Mouse (Mus musculus): ENCODE measurements at regions not wholly inside any gene's neighbourhood (a gene's known extent, or its start where the extent isn't known, plus 50 kb on each side); places are given as distances from the start of the nearest gene placed in this dataset.

DNA sequence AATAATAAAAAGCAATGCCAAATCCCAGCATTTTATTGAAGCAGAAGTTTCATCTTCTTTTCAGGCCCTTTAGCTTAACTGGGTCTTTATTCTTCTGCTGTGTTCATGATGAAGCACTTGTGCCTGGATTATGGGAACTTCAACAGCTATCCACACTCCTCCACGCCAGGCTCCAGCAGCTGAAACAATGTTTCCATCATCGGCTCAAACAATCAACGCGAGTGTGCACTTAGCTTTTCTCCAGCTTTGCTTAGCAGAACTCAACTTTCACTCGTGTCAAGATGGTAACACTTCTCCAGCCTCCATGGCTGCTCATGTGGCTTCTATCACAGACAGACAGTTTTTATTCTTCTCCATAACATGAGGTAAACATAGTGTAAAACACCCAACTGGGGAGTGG lies 143.8 kb upstream of the Mdm1 start:
- DNase-seq = no peak

DNA sequence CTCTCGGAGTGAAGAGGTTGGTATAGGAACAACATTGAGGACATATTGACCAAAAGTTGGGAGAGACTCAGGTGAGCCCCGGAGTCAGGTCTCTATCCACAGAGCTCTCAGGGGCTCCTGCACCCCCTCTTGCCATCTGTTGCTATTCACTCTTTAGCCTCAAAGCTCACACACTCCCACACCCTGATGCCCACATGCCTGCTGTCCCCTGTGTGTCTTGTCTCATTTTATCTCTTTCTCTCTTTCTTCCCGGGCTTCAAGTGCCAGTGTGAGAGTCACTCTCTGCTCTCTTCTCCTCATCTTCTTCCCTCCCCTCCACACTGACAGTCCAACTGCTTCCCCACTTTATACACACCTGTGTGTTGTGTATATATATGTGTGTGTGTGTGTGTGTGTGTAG lies 141.0 kb upstream of the Mdm1 start:
- DNase-seq = no peak

DNA sequence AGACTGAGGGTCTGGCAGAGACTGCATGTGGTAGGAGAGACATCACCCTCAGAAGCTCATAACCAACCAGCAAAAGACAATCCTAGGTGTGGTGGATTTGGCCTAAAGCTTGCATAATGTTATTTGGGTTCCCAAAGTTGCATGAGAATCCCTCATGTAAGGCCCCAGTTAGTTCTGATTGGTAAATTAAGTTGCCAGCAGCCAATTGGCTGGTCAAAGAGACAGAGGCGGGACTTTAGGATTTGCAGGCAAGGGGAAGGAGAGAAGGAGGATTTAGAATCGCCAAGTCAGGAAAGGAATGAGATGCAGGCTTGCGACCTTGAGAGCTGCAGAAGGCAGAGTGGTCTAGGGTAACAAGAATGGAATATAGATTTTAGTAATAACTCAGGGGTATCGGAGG lies 140.1 kb upstream of the Mdm1 start:
- no peak for DNase-seq

DNA sequence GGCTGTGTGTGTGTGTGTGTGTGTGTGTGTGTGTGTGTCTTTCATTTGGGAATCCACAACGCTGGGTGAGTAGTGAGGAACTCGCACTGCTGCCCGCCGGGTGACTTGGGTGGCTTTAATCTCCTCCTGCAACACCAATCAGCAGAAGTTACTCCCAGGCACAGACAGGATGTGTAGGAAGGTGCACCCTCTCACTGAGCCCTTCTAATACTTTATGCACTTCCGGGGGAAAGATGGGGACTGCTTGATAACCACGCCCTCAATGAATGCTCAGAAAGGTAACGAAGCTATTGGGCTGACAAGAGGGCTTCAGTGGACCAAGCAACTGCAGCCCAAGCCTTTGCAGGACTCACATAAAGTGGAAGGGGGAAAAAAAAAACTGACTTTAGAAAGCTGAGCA lies 139.6 kb upstream of the Mdm1 start:
- DNase-seq = no peak

DNA sequence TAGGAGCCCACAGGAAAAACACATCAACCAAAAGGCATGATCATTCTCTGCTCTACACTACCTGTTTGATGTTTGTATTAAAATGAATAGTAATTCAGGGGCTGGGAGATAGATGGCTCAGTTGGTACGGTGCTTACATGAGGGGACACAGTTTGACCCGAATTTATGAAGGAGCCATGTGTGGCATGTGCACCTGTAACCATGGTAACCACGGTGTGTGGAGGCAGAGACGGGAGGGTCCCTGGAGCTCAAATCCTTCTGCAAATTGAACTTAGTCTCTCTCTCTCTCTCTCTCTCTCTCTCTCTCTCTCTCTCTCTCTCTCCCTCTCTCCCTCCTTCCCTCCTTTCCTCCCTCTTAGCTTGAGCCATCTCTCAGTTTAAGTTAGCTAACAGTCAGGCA lies 139.1 kb upstream of the Mdm1 start:
- no peak for DNase-seq

DNA sequence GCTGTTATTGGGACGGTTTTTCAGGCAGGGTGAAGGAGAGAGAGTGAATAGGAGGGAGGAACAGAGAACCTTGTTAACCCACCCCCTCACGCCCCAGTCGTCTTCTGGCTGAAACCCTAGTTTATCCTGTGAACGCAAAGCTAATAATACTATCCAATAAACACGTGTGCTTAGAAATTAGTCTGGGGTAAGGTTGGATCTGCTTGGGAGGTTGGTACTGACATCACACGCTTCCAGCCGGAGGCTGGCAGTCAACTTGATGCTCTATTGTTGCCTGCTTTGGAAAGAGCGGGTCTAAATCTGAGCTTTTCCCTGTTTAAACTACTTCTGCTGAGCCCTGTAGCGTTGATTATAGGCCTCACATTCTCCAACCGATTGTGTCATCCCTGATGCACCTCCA lies 138.4 kb upstream of the Mdm1 start:
- DNase-seq = no peak

DNA sequence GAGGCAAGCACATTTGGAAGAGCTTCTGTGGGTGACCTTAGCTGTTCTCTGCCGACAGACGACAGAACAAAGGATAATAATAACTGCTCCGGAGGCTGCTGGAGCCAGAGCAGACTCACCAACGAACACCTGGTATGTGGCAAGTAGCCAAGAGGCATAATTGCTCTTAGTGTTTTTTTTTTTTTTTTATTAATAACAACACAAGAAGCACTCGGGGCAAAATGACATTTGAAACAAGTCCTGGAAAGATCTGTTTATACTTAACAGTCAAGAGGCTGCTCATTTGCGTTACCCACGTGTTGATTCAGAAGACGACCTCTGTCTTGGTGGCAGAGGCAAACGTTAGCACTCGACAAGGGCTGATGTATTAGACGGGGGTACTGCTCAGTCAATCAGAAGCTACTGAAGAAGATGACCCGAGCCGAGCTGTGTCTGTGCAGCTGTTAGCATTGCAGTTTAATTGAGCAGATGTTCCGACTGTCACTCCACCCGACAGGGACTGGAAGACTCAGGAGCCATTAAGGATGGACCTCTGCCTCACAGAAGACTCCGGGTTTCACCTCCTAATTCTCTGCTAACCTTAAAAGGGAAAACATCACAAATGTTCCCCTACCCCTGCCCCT lies 137.8 kb upstream of the Mdm1 start:
- no peak for DNase-seq

DNA sequence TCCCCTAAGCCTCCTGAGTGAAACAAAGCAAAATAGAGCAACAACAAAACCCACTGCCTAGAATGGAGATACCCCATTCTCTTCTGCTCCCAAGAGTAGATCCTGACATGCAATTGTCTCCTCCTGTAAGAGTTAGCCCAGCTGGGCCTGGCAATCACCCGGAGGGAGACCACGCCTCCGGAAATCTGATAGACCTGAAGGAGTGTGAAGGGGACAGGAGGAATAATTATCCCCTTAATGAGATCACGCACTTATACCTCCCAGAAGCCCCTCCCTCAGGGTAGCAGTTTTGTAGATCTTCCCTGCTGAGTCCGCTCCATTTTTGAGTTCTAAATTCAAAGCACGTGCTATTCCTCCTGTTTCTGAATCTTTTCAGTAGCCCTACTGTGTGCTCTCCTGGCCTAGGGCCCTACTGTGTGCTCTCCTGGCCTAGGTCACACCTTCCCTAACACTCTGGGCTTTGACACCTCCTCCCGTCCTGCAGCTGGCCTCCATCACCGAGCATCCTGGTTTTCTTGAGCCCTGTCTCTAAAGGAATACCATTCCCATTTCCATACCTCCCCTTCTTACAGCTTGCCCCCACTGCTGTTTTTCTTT lies 137.2 kb upstream of the Mdm1 start:
- no peak for DNase-seq

DNA sequence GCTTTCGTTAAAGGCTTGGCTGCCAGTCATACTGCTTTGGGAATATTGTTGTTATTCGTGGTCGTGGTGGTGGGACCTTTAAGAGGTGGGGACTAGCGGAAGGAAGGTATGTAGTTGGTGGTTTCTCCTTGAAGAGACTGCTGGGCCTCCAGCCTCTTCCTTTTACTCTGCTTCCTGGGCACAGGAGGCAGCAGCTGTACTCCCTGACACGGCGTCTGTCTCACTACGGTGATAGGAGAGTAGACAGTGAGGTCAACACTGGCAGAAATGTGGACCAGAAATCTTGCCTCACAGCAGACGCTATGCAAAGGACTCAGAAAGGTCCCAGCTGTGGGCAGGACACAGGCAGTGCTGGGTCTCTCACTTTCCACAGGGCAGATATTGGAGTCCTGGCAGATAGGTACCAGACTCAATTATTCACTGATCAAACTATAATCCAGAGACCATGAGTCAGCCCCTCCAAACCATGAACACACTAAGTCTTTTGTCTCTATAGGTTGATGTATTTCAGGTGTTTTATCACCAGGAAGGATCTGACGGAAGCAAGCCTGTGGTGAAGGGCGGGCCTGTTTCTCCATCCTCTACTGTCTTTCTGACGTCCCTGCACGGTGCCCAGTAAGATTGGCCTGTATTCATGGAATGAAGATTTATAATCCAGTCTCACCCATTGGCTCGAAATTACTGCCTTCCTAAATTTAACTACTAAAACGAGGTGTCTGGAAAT lies 134.6 kb upstream of the Mdm1 start:
- DNase-seq = no peak

DNA sequence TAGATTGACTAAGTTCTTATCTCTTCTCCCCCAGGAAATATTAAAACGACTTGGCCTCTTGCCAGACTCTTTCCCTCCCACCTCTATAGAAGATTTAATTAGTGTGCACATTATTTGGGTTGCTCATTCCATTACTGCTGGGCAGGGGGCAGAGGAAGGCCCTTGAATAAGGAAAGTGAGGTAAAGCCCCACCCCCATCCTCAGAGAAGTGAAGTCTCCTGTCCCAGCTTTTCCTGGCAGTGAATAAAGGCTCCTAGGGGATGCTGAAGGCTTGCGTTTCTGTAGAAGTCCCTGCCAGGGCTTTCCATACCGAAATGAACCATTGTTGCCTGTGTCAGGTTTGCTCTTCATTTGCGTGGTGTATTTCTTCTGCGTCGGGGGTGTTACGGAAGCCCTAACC lies 133.8 kb upstream of the Mdm1 start:
- DNase-seq = no peak

DNA sequence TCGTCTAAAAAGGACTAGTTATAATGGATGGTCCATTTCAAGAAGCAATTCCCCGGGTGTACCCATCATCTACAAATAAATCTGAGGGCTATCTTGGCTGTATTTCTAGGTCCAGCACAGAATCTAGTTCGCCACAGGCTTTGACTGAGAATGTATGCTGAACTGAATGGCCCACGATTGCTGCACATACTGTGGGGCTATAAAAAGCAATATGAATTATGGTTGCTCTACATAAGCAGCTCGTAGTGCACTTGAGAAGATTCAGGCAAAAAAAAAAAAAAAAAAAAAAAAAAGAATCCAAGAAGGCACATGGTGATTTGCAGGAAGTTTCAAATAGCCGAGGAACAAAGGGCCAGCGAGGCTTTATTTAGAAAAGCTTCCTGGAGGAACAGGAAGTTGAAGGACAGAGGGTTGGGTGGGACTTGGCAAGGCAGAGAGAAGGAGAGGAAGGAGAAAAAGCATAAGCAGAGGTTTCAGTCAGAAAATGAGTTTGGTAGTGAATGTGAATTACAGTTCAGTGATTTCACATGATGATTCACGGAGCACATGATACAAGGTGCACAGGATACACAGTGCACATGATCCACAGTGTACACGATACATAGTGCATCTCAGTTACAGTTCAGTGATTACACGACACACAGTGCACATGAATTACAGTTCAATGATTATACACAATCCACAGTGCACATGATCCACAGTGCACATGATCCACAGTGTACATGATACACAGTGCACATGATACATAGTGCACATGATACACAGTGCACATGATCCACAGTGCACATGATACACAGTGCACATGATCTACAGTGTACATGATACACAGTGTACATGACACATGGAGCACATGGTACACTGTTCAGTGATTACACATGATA lies 129.7 kb upstream of the Mdm1 start:
- DNase-seq = no peak

DNA sequence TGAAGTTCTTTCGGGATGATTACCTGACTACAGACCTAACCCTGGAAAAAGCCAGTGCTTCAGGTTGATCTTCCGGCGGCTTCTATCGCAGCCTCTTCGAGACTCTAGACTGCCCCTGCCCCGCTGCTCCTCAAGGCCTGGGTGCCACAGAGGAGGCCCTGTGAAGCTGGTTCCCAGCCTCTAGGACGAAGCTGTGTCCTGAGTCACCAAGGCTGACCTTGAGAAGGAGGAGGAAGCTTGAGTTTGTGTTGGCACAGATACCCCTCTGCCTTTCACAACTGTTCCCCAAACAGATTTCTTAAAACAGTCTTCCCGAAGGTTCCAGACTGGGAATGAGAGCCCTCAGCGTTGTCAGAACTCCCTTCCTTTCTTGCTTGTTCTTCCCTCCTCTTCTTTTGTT lies 112.8 kb upstream of the Mdm1 start:
- no peak for DNase-seq

DNA sequence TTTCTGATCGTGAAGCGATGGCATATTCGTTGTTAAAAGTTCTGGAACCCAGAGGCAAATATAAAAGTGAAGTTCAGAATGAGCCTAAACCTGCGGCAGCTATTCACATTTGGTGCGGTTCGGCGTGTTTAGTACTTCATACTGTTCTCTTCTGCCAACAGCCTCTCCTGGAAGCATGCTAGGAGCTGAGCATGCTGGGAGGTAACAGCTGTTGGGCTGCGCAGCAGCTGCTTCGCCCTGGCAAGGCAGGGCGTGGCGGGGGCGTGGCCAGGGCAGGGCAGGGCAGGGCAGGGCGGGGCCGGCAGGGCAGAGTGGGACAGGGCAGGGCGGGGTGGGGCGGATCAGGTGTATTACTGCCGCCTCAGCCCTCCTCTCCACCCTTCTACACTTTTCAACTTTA lies 107.2 kb upstream of the Mdm1 start:
- no peak for DNase-seq

DNA sequence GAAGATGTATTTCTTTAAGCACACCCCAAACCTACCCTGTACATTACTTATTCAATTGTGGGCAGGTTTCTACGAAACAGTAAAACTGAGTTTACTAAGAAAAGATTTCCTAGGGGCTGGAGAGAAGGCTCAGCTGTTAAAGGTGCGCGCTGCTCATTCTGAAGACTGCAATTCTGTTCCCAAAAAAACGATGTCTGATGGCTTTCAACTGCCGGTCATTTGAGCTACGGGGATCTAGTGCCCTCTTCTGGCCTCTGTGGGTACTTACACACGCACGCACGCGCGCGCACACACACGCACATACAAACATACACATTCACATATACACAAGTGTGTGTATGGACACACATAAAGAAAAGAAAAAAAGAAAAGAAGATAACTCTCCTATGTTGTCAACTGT lies 106.6 kb upstream of the Mdm1 start:
- DNase-seq = no peak

DNA sequence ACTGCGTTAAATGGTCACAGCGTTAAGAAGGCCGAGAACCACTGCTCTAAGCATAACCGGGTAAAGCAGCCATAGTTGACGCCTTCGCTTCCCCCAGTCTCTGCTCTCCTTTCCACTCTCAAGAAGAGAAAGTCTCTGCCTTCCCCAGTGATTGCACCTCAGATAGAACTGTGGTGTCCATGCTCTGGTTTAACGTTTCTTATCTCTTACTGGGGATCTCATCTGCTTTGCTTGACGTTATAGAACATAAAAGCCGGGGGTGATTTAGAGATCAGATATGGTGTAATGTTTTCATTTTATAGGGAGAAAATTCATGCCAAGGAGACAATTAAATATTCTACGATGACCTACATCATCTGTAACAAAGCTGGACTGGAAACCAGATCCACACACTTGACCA lies 103.1 kb upstream of the Mdm1 start:
- no peak for DNase-seq

DNA sequence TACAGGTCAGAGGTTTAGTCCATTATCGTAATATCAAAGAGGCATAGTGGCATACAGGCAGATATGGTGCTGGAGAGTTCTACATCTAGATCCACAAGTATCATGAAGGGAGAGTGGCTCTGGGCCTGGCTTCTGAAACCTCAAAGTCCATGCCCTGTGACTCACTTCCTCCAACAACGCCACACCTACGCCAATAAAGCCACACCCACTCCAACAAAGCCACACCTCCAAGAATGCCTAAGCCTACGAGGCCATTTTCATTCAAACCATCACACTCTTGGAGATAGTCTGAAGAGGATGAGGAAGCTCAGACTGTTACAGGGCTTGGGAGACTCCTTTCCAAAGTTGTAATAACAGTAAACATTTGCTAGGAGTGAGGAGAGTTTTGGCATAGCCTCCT lies 102.6 kb upstream of the Mdm1 start:
- DNase-seq = no peak

DNA sequence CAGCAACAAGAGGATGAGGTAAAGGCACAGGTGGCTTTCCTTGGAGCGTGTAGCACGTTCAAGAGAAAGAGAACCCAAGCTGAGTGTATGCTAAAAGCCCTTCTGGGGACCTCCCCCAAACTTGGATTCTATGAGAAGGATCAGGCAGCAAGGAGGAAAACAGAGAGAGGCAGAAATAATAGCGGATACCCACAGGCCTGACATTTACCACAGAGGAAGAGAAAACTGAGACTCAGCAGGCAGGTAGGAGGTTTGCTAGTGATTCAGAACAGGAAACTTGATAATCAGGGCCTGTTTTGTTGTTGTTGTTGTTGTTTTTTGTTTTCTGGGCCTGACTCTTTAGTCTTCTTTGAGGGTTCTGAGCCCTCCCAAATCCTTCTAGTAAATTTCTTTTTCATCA lies 100.5 kb upstream of the Mdm1 start:
- DNase-seq = no peak

DNA sequence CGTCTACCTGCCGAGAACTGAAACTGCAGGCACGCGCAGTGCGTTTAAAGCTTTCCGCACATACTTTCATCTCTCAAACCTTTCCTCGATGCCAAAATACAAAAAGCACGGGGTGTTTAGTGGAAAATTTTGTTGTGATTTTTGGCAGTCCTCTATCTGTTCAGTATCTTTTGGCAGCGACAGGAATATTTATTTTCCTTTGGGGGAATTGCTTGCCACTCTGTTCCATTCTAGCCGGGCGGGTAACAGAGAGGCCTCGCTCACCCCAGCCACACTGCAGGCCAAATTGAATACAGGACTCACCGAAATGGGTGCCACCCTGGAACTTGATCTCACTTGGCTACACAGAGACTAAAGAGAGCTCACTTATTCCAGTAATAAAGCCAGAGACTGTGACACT lies 97.8 kb upstream of the Mdm1 start:
- no peak for DNase-seq

DNA sequence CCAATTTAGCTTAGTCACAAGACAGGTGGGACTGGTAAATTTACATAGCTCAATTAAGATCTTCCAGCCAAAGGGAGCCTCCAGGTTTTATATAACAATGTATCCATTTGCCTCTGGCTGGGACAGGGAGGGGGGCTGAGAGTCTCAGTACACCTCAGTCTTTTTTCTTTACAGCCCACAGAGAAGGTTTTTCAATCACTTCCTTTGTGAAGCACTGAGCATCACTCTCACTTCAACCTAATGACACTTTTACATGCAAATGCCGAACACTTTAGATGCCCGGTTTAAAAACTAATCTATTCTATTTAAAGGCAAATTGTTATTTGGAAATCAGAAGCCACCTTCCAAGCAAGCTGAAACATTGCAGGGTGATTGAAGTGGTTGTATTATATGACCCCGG lies 96.8 kb upstream of the Mdm1 start:
- no peak for DNase-seq

DNA sequence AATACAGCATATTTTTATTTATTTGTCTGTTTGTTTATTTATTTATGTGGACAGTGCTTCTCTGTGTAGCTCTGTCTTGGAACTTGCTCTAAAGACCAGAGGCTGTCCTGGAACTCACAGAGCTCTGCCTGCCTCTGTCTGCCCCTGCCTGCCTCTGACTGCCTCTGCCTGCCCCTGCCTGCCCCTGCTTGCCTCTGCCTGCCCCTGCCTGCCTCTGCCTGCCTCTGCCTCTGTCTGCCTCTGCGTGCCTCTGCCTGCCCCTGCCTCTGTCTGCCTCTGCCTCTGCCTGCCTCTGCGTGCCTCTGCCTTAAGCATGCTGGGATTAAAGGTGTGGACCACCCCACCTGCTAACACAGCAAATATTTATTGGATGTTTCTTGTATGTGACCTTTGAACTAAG lies 96.2 kb upstream of the Mdm1 start:
- no peak for DNase-seq

DNA sequence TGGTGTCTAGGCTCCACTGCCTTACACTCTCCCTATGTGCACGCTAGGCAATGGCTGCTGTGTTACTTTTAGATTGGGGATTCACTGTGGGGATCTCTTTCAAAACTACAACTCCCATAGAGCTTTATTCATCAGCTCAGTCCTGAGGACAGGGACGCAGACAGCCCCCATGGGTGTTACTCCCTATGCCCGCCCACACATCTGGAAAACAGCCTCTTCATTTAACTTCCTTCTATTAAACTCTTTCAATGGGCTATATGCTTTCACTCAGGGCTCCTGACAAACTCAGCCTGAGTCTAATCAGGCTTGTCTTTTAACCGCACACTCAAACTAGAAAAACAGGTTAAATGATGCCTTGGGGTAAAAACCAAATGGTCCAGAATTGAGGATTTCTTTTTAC lies 95.3 kb upstream of the Mdm1 start:
- no peak for DNase-seq

DNA sequence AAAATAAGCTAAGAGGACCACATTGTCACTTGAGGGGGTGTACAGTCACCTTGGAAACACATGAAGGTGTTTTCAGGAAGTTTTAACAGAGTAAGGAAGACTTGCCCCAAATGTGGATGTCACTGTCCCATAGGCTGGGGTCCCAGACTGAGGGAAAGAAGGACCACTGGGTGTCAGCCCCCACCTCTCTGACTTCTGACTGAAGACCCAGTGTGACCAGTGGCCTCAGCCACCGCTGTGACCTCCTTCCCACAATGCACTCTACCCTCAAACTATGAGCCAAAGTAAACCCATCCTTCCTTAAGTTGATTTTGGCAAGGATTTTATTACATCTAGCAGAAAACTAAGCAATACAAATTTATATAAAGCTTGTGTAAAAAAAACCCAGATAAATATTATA lies 94.8 kb upstream of the Mdm1 start:
- DNase-seq = no peak

DNA sequence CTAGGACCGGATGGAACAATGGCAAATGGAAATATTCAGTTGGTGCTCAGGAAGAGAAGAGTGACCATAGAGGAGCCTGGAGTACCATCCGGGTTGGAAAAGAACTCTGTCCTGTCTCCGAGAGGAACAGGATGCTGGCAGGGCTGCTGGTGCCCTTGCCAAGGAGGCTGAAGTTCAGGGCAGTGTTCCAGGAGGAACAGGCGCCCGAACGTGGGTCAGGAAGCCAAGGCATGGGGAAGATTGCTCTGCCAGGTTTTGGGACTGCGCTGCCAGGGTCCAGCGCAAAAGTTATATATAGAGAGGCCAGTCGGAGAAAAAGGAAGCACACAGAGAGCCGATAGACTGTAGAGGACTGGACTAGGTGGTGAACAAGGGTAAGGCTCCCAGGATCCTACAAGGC lies 92.3 kb upstream of the Mdm1 start:
- peak; percentile 88 for DNase-seq
